Mouse (Mus musculus) stomach, postnatal 0 days (tissue): ENCODE data around the gene Utp20.

Source experiments
- CTCF ChIP-seq: IDR thresholded peaks from 2 replicates; pipeline ENCODE4 v1.5.1; 2016; ENCODE audit warnings: antibody characterized with exemption, low read depth, mild to moderate bottlenecking, moderate library complexity
- EP300 ChIP-seq: optimal IDR thresholded peaks from 2 replicates; pipeline ENCODE3; 2016; ENCODE audit warnings: antibody characterized with exemption

DNA sequence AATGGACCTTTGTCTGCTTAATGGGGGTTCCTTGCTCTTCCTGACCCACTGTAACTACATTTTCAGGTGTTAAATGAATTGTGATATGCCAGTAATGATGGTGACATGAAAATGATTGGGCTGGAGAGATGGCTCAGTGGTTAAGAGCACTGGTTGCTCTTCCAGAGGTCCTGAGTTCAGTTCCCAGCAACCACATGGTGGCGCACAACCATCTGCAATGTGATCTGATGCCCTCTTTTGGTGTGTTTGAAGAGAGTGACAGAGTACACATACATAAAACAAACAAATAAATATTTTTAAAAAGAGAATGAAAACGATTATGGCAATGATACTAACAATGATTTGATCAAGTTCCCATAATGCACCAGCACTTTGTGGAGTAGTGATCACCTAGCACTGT lies 39.4 kb upstream of the Utp20 start:
- peak; percentile 20; the same call in 1 of the 2 replicates for TF ChIP-seq CTCF
- no peak for TF ChIP-seq EP300
